In genomic region chr6:89563381-89563780, GRCm38 (mm10) we compare ENCODE assay signal across 24 mouse cellular contexts.
"Had no signal": no experiment of that assay in that cellular context is flagged by ENCODE, and none has a peak within 500 bp of the region (broad histone marks: within the 10 kb centered on the region; RNA-seq: fewer than 3 reads in every experiment).

No protein-coding gene starts in this region.

- DNase-seq: gastrocnemius, adult 2 months; gastrocnemius, postnatal 10 days; gastrocnemius, postnatal 25 days; heart, adult 2 months; heart, postnatal 4 days; kidney, adult 18-20 months; kidney, adult 8-10 months; kidney, postnatal 10 days; kidney, postnatal 25 days; kidney, postnatal 4 days; liver had no signal

- H3K9me3 ChIP-seq: heart, embryonic 12.5 days; hindbrain, embryonic 10.5 days; hindbrain, embryonic 12.5 days; intestine, embryonic 15.5 days; limb, embryonic 10.5 days; limb, embryonic 12.5 days had no signal

- H3K27me3 ChIP-seq: heart, embryonic 12.5 days; hindbrain, embryonic 12.5 days; intestine, embryonic 15.5 days; limb, embryonic 12.5 days had no signal

- H3K4me2 ChIP-seq: heart, embryonic 12.5 days; hindbrain, embryonic 12.5 days; hindbrain, embryonic 14.5 days; intestine, embryonic 15.5 days; limb, embryonic 12.5 days; liver, embryonic 11.5 days had no signal

- H3K27ac ChIP-seq: gastrocnemius, adult 2 months; heart, adult 2 months; hindbrain, embryonic 10.5 days; hindbrain, embryonic 12.5 days; hindbrain, embryonic 14.5 days; intestine, embryonic 15.5 days; layer of hippocampus, adult 2 months; left cerebral cortex, adult 2 months; limb, embryonic 10.5 days; limb, embryonic 12.5 days had no signal

- H3K36me3 ChIP-seq: heart, embryonic 12.5 days; intestine, embryonic 15.5 days; limb, embryonic 12.5 days had no signal

- ATAC-seq: hindbrain, embryonic 16.5 days; inflammation-experienced regulatory T-cells, adult 6 months; intestine, embryonic 15.5 days; intestine, postnatal 0 days had no signal

- H3K4me1 ChIP-seq: intestine, embryonic 15.5 days; limb, embryonic 10.5 days; limb, embryonic 12.5 days had no signal

- H3K9ac ChIP-seq: heart, embryonic 12.5 days; hindbrain, embryonic 12.5 days; hindbrain, embryonic 14.5 days; intestine, embryonic 15.5 days; limb, embryonic 12.5 days had no signal

- H3K4me3 ChIP-seq: gastrocnemius, adult 2 months; heart, adult 2 months; heart, embryonic 12.5 days; hindbrain, embryonic 10.5 days; hindbrain, embryonic 12.5 days; intestine, embryonic 15.5 days; layer of hippocampus, adult 2 months; left cerebral cortex, adult 2 months; limb, embryonic 10.5 days; limb, embryonic 12.5 days had no signal
